Mouse (Mus musculus) olfactory bulb, adult 2 months (tissue): ENCODE results near the gene Btbd35f25. TPM values are rescaled to one million over a fixed set of nuclear protein-coding genes. Genes with fewer than 3 reads are reported as not detected.
"Not testable (repeated sequence)": the region's sequence is repeated elsewhere in the genome, so short reads cannot be mapped to it uniquely, and the experiment has no call there.

Experiments
- H3K27ac ChIP-seq: fragments of 200-500 bp; 2 replicates; pipeline ENCODE4 v1.5.1; 2012; ENCODE audit warnings: low read depth, low read length; ENCODE audit not compliant: insufficient read depth
- H3K4me1 ChIP-seq: fragments of 200-500 bp; 2 replicates; pipeline ENCODE4 v1.6.1; 2012; ENCODE audit warnings: low read length; ENCODE audit not compliant: control insufficient read depth, insufficient read depth
- H3K4me3 ChIP-seq: fragments of 200-500 bp; 2 replicates; pipeline ENCODE4 v1.5.1; 2012; ENCODE audit warnings: mild to moderate bottlenecking, low read depth, low read length, moderate library complexity; ENCODE audit not compliant: insufficient read depth
- CTCF ChIP-seq: fragments of 200-500 bp; IDR thresholded peaks from 2 replicates; pipeline ENCODE4 v1.5.1; 2012; ENCODE audit warnings: low read depth, mild to moderate bottlenecking, low read length, moderate library complexity; ENCODE audit not compliant: insufficient read depth
- POLR2A ChIP-seq: fragments of 200-500 bp; IDR thresholded peaks from 2 replicates; pipeline ENCODE4 v1.6.1; 2012; ENCODE audit warnings: mild to moderate bottlenecking, low read depth, low read length, moderate library complexity; ENCODE audit not compliant: insufficient read depth
- WGBS: fragments of 180-500 bp; shearing (Covaris S2); methylation state at CpG from one replicate; pipeline ENCODE4 v1.1.7; 2018; 5-methylcytosine and 5-hydroxymethylcytosine counted together
- polyA plus RNA-seq: library from polyadenylated mRNA; stranded (reverse); fragments of >200 nt; gene quantifications from 2 replicates; pipeline ENCODE4 v1.2.4, GENCODE M21; 2012; ENCODE audit warnings: low replicate concordance; ENCODE audit not compliant: missing spikeins, insufficient read depth, insufficient read length

The Btbd35f25 gene
- polyA plus RNA-seq = not detected in 2 replicates

GRCm38 (mm10) chrX:31717056-31717455, at the start of gene Btbd35f25:
TSS of gene Btbd35f25 (minus strand) at chrX:31717156.
- 83% methylated on average over 4 of the region's 4 CpGs for WGBS
- H3K4me3 ChIP-seq, H3K4me1 ChIP-seq, H3K27ac ChIP-seq: not testable (repeated sequence)

- H3K27ac ChIP-seq = no peak overlapping the region
- TF ChIP-seq POLR2A (no peak), CTCF (no peak)
- H3K4me3 ChIP-seq = no peak overlapping the region
- no peaks in the 10 kb centered on the region for H3K4me1 ChIP-seq
Observed at GRCm38 (mm10) chrX:31766255-31766654, 49.3 kb upstream of the Btbd35f25 start.

- Histone ChIP-seq H3K4me3 (no peak overlapping the region), H3K4me1 (no peaks in the 10 kb centered on the region), H3K27ac (no peak overlapping the region)
- TF ChIP-seq CTCF = no peak
- no peak for TF ChIP-seq POLR2A
- WGBS = 88% methylated on average over 1 of the region's 1 CpGs
Observed at GRCm38 (mm10) chrX:31764001-31764400, 47.0 kb upstream of the Btbd35f25 start.

- H3K4me3 ChIP-seq = no peak overlapping the region
- 86% methylated on average over 10 of the region's 10 CpGs for WGBS
- H3K27ac ChIP-seq = no peak overlapping the region
- H3K4me1 ChIP-seq = no peaks in the 10 kb centered on the region
- TF ChIP-seq POLR2A = no peak
- TF ChIP-seq CTCF = no peak
Observed at GRCm38 (mm10) chrX:31745079-31745478, 28.1 kb upstream of the Btbd35f25 start.

- Histone ChIP-seq H3K4me3 (no peak overlapping the region), H3K27ac (no peak overlapping the region), H3K4me1 (no peaks in the 10 kb centered on the region)
- 70% methylated on average over 6 of the region's 6 CpGs for WGBS
- TF ChIP-seq POLR2A (no peak), CTCF (no peak)
Observed at GRCm38 (mm10) chrX:31736958-31737357, 20.0 kb upstream of the Btbd35f25 start.

Other genes with a start within 250 kb of the Btbd35f25 start
- not detected in 2 replicates for gene Gm21883, start 142.9 kb downstream of the Btbd35f25 start, polyA plus RNA-seq
- gene Spin2e, start 98.2 kb downstream of the Btbd35f25 start, polyA plus RNA-seq = not detected in 2 replicates
- not detected in 2 replicates for gene Gm21637, start 244.9 kb upstream of the Btbd35f25 start, polyA plus RNA-seq